Mouse (Mus musculus) stomach, postnatal 0 days (tissue): Measurements from ENCODE around the gene Hist1h2bh.
"Not testable (repeated sequence)": the region's sequence is repeated elsewhere in the genome, so short reads cannot be mapped to it uniquely, and the experiment has no call there.

Source experiments
- CTCF ChIP-seq: IDR thresholded peaks from 2 replicates; pipeline ENCODE4 v1.5.1; 2016; ENCODE audit warnings: antibody characterized with exemption, low read depth, mild to moderate bottlenecking, moderate library complexity
- EP300 ChIP-seq: optimal IDR thresholded peaks from 2 replicates; pipeline ENCODE3; 2016; ENCODE audit warnings: antibody characterized with exemption

GRCm38 (mm10) chr13:23544787-23545120 lies 1.6 kb upstream of the Hist1h2bh start:
- not testable (repeated sequence) for TF ChIP-seq CTCF, EP300
